Mouse (Mus musculus): ENCODE measurements at regions not wholly inside any gene's neighbourhood (a gene's known extent, or its start where the extent isn't known, plus 50 kb on each side); places are given as distances from the start of the nearest gene placed in this dataset.

DNA sequence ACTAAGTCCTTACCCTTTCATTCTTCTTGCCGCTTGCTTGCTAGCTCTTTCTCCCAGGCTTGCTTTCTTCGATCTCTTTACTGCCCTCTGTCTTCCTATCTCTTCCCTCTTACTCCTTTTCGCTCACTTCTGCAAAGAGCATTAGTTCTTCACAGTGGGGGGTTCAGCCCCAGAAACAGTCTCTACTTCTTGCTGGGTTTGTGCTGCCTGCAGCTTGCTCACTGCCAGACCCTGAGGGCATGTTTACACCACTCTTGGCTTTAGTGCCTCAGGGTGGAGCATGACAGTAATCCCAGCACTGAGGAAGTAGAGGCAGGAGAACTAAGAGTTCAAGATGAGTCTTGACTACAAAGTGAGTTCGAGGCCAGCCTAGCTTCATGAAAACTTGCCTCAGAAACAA, 538.0 kb upstream of the Adam5 start:
- no peak for TF ChIP-seq CTCF (IDR thresholded peaks at IDR 0.05)
- no peak for TF ChIP-seq EP300 (IDR thresholded peaks at IDR 0.05)

All from lung, postnatal 0 days (tissue).